Mouse (Mus musculus) T-helper 2 cell (primary cell): ENCODE measurements around the gene Zc3h12c.

Experiments used
- in situ Hi-C: fragments of 300-600 bp; cut with MboI, MseI; formaldehyde crosslinking; loops from one replicate; pipeline ENCODE4 v1.15.1; 2025; ENCODE audit warnings: high pct_unique_total_duplicates

The Zc3h12c gene

DNA sequence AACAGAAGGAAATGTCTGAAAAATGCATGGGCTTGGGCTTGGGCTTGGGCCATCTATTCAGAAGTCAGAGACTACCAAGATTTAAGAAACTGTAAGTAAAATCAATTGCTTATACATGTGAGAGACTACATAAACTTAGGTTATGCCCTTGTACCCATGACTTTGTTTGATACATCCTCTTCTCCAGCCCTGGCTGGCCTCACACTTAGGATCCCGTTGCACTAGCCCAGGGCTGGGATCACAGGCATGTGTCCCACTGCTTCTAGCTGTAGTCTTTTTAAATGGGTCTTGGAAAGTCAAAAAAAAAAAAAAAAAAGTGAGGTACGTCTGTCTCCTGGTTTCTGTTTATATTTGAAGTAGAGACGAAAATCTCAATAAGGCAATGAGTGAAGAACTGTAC is 1.3 kb downstream of the Zc3h12c start:
- in situ Hi-C loops, result no loop called here

DNA sequence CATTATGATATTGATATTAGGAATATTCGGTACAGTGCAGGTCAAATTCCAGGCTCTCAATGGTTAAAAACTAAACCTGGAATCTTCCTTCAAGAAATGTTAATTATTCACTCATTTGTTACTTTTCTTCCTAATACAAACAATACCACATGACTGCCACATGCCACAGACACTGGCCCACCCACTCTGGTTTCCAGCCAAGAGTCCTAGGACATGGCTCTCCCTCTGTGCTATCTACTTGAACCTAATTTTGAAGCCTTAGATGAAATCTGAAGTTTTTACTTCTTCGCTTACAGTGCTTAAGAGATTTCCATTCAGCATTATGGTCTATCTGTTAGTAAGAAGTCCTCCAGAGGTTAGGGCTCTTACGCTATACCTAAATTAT is 2.7 kb downstream of the Zc3h12c start:
- in situ Hi-C loops, result no loop called here

- in situ Hi-C loops, result no loop called here
These were observed 3.2 kb downstream of the Zc3h12c start for GRCm38 (mm10) chr9:52165076-52165705.

DNA sequence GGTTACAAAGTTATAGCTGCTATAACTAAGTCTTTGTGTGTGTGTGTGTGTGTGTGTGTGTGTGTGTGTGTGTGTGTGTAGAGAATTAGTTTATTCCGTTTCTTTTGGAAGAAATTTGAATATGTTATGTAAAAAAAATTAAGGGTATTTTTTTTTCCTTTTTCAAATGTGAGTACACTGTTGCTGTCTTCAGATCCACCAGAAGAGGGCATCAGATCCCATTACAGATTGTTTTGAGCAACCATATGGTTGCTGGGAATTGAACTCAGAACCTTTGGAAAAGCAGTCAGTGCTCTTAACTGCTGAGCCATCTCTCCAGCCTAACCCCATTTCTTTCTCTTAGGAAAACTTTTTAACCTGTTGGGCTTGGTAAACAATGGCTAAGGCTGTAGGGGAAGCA is 7.9 kb downstream of the Zc3h12c start:
- in situ Hi-C loops, result no loop called here

DNA sequence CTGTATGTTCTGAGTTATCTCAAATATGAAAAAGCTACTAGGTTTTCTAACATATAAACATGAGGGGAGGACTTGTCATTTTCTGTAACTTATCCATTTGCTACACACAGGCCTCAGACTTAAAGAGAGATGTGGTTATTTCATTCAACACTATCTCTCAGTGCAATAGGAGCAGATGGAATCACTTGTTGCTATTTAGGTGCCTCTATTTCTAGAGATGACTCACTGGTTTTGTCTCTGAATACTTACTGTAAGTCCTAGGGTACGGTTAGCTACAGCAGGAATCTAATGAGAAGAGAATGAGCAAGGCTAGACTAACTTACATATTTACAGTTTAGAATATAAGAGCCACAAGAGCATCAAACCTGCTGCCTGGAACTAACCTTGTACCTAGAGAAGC is 9.8 kb downstream of the Zc3h12c start:
- in situ Hi-C loops, result no loop called here

DNA sequence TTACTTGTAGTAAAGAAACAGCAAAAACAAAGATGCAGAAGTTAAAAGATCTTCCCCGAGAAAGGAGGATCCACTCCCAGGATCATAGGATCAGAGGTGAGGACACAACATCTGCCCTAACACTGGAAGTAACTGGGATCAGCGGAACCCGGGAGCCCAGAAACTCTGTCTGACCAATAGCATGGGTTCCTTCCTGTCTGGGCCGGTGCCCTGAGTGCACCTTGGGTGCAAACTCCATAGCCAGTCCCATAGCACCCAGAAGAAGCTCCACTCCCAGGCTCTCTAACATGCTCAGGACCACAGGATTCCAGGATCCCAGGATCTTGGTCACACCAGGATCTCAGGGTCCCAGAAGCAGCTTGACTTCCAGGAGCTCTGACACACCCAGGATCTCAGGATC is 13.0 kb downstream of the Zc3h12c start:
- in situ Hi-C loops, result no loop called here

DNA sequence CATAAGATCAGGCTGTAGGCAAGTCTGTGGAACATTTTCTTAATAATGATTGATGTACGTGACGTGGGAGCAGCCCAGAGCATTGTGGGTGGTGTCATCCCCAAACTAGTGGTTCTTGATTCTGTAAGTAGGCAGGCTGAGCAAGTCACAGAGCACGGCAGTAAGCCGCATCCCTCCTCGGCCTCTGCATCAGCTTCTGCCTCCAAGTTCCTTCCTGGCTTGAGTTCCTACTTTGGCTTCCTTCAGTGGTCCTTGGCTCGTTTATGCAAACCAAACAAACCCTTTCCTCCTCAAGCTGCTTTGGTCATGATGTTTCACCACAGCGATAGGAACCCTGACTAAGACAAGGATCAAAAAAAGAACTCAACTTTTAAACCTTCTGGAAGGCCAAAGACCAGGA is 14.1 kb downstream of the Zc3h12c start:
- in situ Hi-C loops, result no loop called here

DNA sequence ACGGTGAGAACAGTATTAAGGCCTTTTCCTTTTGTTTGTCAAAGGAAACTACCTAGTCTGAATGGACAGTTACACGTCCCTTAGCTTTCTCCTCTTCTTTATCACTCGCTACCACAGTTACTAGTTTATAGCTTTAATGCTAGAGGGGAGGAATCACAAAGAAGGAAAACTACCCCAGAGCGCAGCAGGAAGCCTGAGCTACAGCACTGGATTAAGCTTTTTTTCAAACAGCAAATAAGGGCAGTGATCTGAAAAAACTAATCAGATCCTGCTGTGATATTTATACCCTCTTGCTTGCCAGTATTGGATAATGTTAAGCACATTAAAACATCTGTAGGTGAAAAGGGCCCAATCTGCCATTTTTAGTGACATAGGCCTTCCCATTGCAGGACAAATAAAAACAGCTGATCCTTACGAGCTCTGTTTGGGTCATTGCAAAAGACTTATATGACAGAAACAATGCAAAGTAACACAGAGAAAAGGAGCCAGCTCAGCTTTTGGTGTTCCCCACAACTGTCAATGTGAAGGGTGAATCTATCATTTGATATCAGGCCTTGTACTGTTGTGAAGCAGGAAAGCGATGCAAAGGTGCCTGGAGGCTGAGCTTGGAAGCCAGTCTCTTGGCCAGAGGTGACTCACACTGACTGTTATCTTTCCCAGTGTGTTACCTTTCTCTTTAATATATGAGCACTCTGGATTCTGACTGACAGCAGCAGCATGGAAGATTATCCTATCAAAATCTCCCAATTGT is 16.1 kb downstream of the Zc3h12c start:
- in situ Hi-C loops, result no loop called here

GRCm38 (mm10) chr9:52149768-52150167 is 18.6 kb downstream of the Zc3h12c start:
- in situ Hi-C loops, result no loop called here

DNA sequence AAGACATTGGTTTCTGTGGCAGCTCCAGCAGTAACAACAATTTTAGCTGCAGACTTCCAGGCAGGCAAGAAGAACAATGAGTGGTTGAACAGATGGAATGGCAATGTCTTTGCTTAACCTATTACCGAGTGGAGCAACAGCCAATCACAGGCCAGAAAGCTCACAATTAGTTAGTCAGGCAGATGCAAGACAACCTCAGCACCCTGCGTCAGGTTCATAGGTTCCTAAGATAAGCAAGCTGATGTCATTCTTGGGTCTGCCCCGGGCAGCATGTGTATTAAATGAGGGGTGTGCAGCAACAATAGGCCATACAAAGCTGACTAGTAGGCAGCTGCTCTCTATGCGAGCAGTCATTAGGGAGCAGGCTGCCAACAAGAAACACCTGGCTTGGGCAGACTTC is 19.1 kb downstream of the Zc3h12c start:
- in situ Hi-C loops, result no loop called here

- in situ Hi-C loops, result no loop called here
These were observed 19.5 kb downstream of the Zc3h12c start for GRCm38 (mm10) chr9:52148831-52149230.

- in situ Hi-C loops, result no loop called here
These were observed 20.1 kb downstream of the Zc3h12c start for GRCm38 (mm10) chr9:52148311-52148710.

DNA sequence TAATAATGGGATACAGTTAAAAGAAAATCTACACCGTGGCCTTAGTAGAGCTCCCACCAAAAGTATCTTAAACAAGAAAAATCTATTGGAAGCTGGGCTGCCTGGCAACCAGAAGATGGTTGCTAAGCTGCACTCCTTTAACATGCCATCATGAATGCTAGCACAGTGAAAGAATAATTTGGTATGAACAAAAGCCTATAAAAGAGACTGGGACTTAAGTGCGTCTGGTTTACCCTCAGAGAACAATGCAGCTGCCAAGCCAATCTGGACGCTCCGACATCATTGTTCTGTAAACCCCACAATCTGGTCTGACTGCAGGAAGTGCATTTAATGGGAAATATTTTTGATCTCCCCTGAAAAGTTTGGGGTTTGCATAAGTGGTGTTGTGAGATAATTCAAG is 22.1 kb downstream of the Zc3h12c start:
- in situ Hi-C loops, result no loop called here

DNA sequence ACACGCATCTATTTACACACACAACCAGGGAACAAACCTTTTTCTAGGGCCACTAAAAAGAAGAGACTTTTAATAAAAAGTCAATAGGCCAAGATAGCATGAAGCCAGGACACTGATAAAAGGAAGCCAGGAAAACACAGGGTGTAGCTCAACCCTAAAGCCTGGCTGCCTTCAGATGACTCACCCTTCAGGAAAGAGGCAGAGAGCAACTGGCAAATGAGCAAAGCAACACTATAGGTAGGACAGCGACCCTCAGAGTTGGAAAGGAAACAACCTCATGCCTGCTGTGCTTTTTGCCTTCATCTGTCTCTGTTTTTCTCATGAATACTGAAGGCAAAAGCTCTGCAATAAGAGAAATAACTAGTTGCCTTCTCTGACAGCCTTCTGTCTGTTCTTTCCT is 35.6 kb downstream of the Zc3h12c start:
- in situ Hi-C loops, result no loop called here

DNA sequence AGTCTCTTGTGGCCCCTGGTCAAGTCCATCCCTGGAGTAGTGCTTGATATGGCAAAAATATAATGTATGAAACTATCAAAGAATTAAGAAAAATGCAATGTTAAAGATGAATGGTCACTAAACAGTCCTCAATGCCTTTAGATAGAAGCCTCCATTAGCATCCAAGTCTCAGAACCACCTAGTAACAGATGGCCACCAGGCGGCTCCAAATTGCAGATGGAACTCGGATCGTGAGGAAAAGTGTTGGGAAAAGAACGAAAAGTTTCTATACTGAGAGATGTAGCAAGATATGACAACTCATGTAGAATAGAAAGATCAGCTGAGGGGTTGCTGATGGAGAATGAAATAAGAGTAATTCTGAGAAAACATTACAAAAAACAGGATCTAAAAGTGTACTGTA is 38.0 kb downstream of the Zc3h12c start:
- in situ Hi-C loops, result no loop called here

GRCm38 (mm10) chr9:52125225-52125624 is 43.1 kb downstream of the Zc3h12c start:
- in situ Hi-C loops, result no loop called here

- in situ Hi-C loops, result no loop called here
These were observed 49.2 kb downstream of the Zc3h12c start for GRCm38 (mm10) chr9:52119212-52119611.

DNA sequence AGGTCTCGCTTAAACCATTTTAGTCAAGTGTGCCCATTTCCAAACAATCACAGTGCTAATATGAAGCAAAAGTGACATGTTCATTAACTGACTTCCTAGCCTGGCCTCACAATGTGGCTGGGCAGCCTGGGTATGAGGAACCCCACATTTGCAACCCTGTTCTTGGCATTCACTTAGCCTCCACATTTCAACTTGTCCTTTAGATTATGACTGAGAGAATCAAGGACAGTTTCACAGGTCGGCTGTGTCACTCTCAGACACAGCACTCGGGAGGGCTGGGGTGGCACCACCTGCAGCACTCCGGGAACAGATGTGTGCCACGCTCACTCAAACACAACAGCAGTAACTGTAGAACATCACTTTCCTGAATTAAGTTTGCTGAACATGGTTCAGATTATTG is 55.3 kb downstream of the Zc3h12c start:
- in situ Hi-C loops, result no loop called here

DNA sequence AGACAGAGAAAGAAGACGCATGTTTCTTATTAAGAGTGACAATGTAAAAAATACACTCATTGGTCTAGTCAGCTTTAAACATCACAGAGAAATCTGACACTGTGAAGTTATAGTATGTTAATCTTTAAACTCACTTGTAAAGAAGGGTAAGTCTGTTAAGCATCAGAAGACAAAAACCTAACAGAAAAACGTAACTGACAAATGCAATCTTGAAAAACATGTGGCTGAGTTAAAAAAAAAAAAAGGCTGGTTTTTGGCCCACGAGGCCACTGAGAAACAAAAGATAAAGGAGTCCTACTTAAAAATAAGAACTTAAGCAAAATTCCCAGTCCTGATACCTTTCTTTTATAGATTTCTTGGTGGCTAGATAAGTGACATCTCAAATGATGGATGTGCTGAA is 57.6 kb downstream of the Zc3h12c start:
- in situ Hi-C loops, result no loop called here

- in situ Hi-C loops, result no loop called here
These were observed 61.2 kb downstream of the Zc3h12c start for GRCm38 (mm10) chr9:52107161-52107560.

- in situ Hi-C loops, result no loop called here
These were observed 62.9 kb downstream of the Zc3h12c start for GRCm38 (mm10) chr9:52105423-52105822.

- in situ Hi-C loops, result no loop called here
These were observed 64.2 kb downstream of the Zc3h12c start for GRCm38 (mm10) chr9:52104225-52104615.

- in situ Hi-C loops, result no loop called here
These were observed 64.7 kb downstream of the Zc3h12c start for GRCm38 (mm10) chr9:52103448-52104224.
